Mouse (Mus musculus) C2C12 (cell line): ENCODE data around the gene Crybg3.

Experiments
- CEBPB ChIP-seq: IDR thresholded peaks from one replicate; pipeline ENCODE4 v1.6.1; 2011; ENCODE audit warnings: low read depth, mild to moderate bottlenecking, control low read depth, moderate library complexity
- CTCF ChIP-seq: IDR thresholded peaks from one replicate; pipeline ENCODE4 v1.5.1; 2011; ENCODE audit not compliant: control insufficient read depth, insufficient read depth, insufficient read length

GRCm38 (mm10) chr16:59558916-59559299, 41.9 kb downstream of the Crybg3 start:
- TF ChIP-seq CTCF (no peak), CEBPB (no peak)
